Mouse (Mus musculus) stomach, postnatal 0 days (tissue): ENCODE data around the gene Zbtb22.

Source experiments
- CTCF ChIP-seq: IDR thresholded peaks from 2 replicates; pipeline ENCODE4 v1.5.1; 2016; ENCODE audit warnings: antibody characterized with exemption, low read depth, mild to moderate bottlenecking, moderate library complexity
- EP300 ChIP-seq: optimal IDR thresholded peaks from 2 replicates; pipeline ENCODE3; 2016; ENCODE audit warnings: antibody characterized with exemption

- TF ChIP-seq CTCF: no peak
- peak; percentile 60 for TF ChIP-seq EP300
Observed at GRCm38 (mm10) chr17:33940206-33940805, 24.6 kb downstream of the Zbtb22 start, which contains the start of the genes Pfdn6 and Wdr46.
